Mouse (Mus musculus) ES-Bruce4 (cell line): ENCODE measurements around the gene Cacna1b.

ENCODE experiments used
- CTCF ChIP-seq: IDR thresholded peaks from one replicate; pipeline ENCODE4 v1.8.1; 2011; ENCODE audit warnings: low read depth, low read length
- POLR2A ChIP-seq: IDR thresholded peaks from one replicate; pipeline ENCODE4 v1.8.1; 2011; ENCODE audit warnings: low read length; ENCODE audit not compliant: insufficient read depth

DNA sequence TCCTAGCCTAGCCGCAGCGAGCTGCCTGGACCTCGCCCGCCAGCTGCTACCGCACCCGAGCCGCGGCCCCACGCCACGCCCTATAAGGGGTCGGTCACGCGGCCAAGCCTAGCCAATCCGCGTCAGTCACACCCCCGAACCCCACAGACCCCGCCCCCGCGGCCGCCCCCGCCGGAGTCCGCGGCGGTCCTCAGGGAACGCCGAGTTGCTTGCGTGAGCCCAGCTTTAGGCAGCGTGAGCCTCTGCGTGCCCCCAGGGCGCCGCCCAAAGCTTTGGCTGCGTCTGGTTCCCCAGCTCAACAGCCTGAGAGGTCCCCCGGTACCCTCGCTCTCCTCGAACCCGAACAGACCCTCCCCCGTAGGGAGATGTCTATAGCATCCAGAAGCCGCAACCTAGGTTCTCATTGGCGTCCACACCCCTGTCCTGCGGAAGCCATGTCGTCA is at the start of gene Cacna1b:
- TF ChIP-seq POLR2A (no peak), CTCF (no peak)
